Mouse (Mus musculus) kidney, adult 2 months (tissue): ENCODE results near the gene Pgls. TPM values are rescaled to one million over a fixed set of nuclear protein-coding genes. Genes with fewer than 3 reads are reported as not detected.

ENCODE experiments used
- DNase-seq: peaks from one replicate; pipeline ENCODE4 v3.0.0; 2021
- H3K27ac ChIP-seq: fragments of 200-500 bp; 2 replicates; pipeline ENCODE4 v1.5.1; 2012; ENCODE audit warnings: low read depth, low read length, control low read depth, inconsistent platforms; ENCODE audit not compliant: insufficient read depth
- H3K27me3 ChIP-seq: fragments of 200-500 bp; replicated peaks from 2 replicates; pipeline ENCODE4 v1.6.1; 2012; ENCODE audit warnings: mild to moderate bottlenecking, moderate library complexity, low read length, inconsistent platforms; ENCODE audit not compliant: control insufficient read depth, insufficient read depth
- H3K36me3 ChIP-seq: fragments of 200-500 bp; 2 replicates; pipeline ENCODE4 v1.6.1; 2012; ENCODE audit warnings: mild to moderate bottlenecking, moderate library complexity, low read length, inconsistent platforms; ENCODE audit not compliant: control insufficient read depth, insufficient read depth
- H3K4me1 ChIP-seq: fragments of 200-500 bp; 2 replicates; pipeline ENCODE4 v1.6.1; 2011; ENCODE audit warnings: low read length; ENCODE audit not compliant: control insufficient read depth, insufficient read depth
- H3K4me3 ChIP-seq: fragments of 200-500 bp; 2 replicates; pipeline ENCODE4 v1.5.1; 2011; ENCODE audit warnings: mild to moderate bottlenecking, low read depth, low read length, control low read depth; ENCODE audit not compliant: insufficient read depth
- CTCF ChIP-seq: fragments of 200-500 bp; conservative IDR thresholded peaks from 2 replicates; pipeline ENCODE4 v1.5.1; 2011; ENCODE audit warnings: low read depth, mild to moderate bottlenecking, control low read depth, low read length, moderate library complexity, mixed read lengths; ENCODE audit not compliant: insufficient read depth, insufficient read length
- POLR2A ChIP-seq: fragments of 200-500 bp; IDR thresholded peaks from one replicate; pipeline ENCODE4 v1.6.1; 2011; ENCODE audit warnings: low read depth, low read length, control low read depth
- WGBS: fragments of 180-500 bp; shearing (Covaris S2); methylation state at CpG from one replicate; pipeline ENCODE4 v1.1.7; 2018; 5-methylcytosine and 5-hydroxymethylcytosine counted together
- polyA plus RNA-seq: library from polyadenylated mRNA; depleted of rRNA; stranded (reverse); fragments of >200 nt; gene quantifications from 2 replicates; pipeline ENCODE4 v1.2.3, GENCODE M21; 2012

Pgls gene
- polyA plus RNA-seq, 1 experiment: 134 TPM

DNA sequence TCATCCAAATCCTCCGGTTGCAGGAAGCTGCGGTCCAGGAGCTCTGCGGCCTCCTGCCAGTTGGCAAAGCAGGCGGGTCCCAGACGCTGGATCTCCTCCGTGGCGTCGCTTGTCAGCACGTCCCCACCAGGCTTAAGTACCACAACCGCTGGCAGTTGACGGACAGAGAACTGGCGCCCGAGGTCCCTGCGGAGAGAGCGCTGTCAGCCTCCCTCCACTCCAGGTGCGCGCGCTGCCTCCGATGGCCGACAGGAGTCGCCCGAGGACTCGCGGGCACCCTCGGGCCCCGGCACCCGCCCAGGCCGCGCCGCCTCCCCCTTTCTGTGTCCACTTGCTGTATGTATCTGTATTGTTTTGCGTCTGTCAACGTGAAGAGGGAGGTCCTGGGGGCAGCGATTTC, 29.2 kb upstream of the Pgls start:
- Histone ChIP-seq H3K36me3 (no peaks in the 10 kb centered on the region), H3K27me3 (no peaks in the 10 kb centered on the region), H3K27ac (no peak overlapping the region), H3K4me3 (no peak overlapping the region), H3K4me1 (peaks cover 8% of the 10 kb centered on the region; the same call in 1 of the 2 replicates)
- peak; percentile 82 for DNase-seq
- 2% methylated on average over 33 of the region's 33 CpGs for WGBS
- no peak for TF ChIP-seq POLR2A
- peak; percentile 73 for TF ChIP-seq CTCF

DNA sequence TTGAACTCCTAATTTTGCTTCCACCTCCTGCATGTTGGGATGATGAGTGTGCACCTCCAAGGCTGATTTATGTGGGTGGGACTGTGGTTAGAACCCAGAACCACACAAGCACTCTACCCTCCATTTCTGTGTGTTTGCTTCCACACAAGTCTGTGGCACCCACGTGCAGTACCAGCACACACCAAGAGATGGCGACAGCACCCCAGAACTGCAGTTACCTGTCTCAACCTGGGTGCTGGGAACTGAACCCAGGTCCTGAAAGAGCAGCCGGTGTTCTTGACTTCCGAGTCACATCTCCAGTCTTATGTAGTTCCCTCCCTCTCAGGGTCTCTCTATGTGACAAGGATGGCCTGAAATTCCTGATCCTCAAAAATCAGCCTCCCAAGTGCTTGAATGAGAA, 28.0 kb upstream of the Pgls start:
- Histone ChIP-seq H3K4me3 (no peak overlapping the region), H3K27ac (no peak overlapping the region), H3K4me1 (peaks cover 15% of the 10 kb centered on the region; the same call in 1 of the 2 replicates), H3K27me3 (no peaks in the 10 kb centered on the region), H3K36me3 (no peaks in the 10 kb centered on the region)
- TF ChIP-seq POLR2A (no peak), CTCF (no peak; the same call in 1 of the 2 replicates)
- WGBS: 96% methylated on average over 4 of the region's 4 CpGs
- no peak for DNase-seq

DNA sequence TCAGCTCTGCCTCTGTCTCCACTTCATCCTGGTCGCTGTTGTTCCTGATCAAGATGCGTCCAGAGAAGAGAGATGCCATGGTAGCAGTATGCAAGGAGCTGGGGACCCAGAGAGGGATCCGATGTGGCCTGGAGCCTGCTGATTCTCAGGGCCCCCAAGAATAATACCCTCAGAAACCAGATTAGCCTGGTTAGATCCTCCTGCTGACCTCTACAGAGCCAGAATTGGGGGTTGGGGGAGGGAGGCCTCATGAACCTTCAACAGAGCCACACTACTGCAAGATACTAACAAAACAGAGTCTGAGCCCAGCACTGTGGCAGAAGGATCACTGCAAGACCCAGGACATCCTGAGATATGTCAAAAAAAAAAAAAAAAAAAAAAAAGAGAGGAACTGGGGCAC, 25.5 kb upstream of the Pgls start, which contains the start of gene Nxnl1:
Gene Nxnl1, minus strand, starts transcription at position 101 of the 400 bp plus-strand sequence.
- H3K27ac ChIP-seq: peak within 1 kb of the TSS; percentile 84; the same call in 1 of the 2 replicates
- H3K27me3 ChIP-seq: no peaks in the 10 kb centered on the region

DNA sequence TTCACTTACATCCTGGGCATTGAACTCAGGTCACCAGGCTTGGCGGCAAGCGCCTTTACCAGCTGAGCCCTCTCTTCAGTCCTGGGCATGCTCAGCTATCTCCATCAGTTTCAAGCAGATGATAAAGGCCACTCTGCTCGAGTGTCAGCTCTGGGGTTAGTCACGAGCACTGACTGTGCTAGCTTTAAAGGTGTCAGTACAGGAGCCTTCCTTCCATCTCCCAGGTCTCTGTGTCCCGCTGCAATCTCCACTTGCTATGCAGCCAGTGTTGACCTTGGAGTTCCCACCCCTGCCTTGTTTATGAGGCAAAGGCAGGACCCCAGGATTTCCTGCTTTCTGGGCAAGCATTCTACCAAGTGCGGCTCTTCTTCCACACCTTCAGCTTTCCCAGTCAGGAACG, 24.4 kb upstream of the Pgls start:
- WGBS: 67% methylated on average over 7 of the region's 7 CpGs
- Histone ChIP-seq H3K27ac (peak overlapping the region; percentile 84), H3K36me3 (no peaks in the 10 kb centered on the region), H3K4me1 (peaks cover 20% of the 10 kb centered on the region; the same call in 1 of the 2 replicates), H3K27me3 (no peaks in the 10 kb centered on the region), H3K4me3 (no peak overlapping the region)
- no peak for DNase-seq
- TF ChIP-seq POLR2A (no peak), CTCF (no peak)

More for the DNA sequence above, 25.5 kb upstream of the Pgls start, which contains the start of gene Nxnl1:
- Histone ChIP-seq H3K4me1 (peaks cover 20% of the 10 kb centered on the region; the same call in 1 of the 2 replicates), H3K4me3 (no peak within 1 kb of the TSS), H3K36me3 (no peaks in the 10 kb centered on the region)
- WGBS: 86% methylated on average over 3 of the region's 3 CpGs
- no peak for TF ChIP-seq CTCF
- no peak for TF ChIP-seq POLR2A
- no peak for DNase-seq

DNA sequence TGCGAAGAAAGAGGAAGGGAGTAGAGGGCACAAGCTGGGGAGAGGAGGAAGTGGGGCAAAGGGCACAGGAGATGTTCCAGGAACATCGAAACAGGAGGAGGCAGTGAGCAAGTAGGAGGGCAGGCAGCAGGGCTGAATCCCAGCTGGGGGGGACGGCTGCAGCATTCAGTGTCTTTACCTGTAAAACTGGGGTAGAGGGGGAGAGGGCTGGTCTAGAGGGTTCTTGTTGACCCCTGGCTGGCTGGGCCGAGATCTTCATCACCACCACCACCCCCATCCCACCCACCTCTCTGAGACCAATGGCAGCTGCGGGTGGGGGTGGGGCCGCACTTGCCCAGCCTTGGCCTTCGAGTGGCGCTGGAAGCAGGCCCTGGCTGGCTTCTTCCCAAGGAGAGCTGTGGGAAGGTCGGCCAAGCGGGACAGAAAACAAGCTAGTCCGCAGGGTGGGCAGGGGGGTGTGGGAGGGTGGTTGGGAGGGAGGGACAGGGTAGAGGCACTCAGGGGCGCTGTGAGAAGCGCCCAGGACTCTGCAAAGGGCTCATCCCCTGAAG, 23.5 kb upstream of the Pgls start, which contains the start of gene Slc27a1:
Gene Slc27a1, plus strand, starts transcription at position 496 of the 551 bp plus-strand sequence.
- H3K27me3 ChIP-seq: no peaks in the 10 kb centered on the region
- WGBS: 11% methylated on average over 13 of the region's 13 CpGs

DNA sequence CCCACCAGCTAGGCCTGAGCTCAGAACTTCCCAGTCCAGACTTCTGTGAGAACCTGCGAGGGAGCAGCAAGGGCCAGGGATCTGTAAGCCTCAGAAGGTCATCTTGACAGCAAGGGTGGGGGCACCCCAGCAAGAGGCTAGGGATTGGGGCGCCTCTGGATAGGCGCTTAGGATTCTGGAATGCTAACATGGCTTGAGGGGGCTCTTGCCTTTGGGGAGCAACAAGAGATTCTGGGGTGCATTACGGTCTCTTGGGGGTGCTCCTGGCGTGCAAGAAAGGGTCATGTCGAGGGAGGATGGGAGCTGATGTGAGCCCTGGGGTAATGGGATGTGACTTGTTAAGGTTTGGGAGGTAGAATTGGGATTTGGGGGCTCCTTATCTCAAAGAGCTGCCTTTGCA, 23.0 kb upstream of the Pgls start:
- Histone ChIP-seq H3K36me3 (no peaks in the 10 kb centered on the region), H3K27ac (peak overlapping the region; percentile 90), H3K4me3 (peak overlapping the region; percentile 75), H3K4me1 (peaks cover 17% of the 10 kb centered on the region; the same call in 1 of the 2 replicates), H3K27me3 (no peaks in the 10 kb centered on the region)
- no peak for DNase-seq
- no peak for TF ChIP-seq POLR2A
- TF ChIP-seq CTCF: no peak
- WGBS: 30% methylated on average over 6 of the region's 6 CpGs

More for the DNA sequence above, 23.5 kb upstream of the Pgls start, which contains the start of gene Slc27a1:
- Histone ChIP-seq H3K27ac (peak within 1 kb of the TSS; percentile 90), H3K4me3 (peak within 1 kb of the TSS; percentile 75), H3K4me1 (peaks cover 17% of the 10 kb centered on the region; the same call in 1 of the 2 replicates), H3K36me3 (no peaks in the 10 kb centered on the region)
- TF ChIP-seq POLR2A (no peak), CTCF (no peak)
- DNase-seq: peak; percentile 94
